Mouse (Mus musculus) limb, embryonic 11.5 days (tissue): Measurements from ENCODE around the gene Hist1h2bg. TPM values are rescaled to one million over a fixed set of nuclear protein-coding genes. Genes with fewer than 3 reads are reported as not detected.
"Not testable (repeated sequence)": the region's sequence is repeated elsewhere in the genome, so short reads cannot be mapped to it uniquely, and the experiment has no call there.

Experiments
- ATAC-seq: fragments of 200-750 bp; cut with Nextera tagmentation; 2 replicates; pipeline ENCODE4 v1.8.0; 2017; ENCODE audit warnings: low read depth; ENCODE audit not compliant: insufficient number of reproducible peaks, low FRiP score, low TSS enrichment
- DNase-seq: peaks from one replicate; pipeline ENCODE4 v3.0.0-alpha.2; 2015; ENCODE audit warnings: low spot score
- H3K27ac ChIP-seq: fragments of 300-500 bp; sonication (generic); replicated peaks from 2 replicates; pipeline ENCODE4 v1.5.1; 2014; ENCODE audit warnings: low read depth, mild to moderate bottlenecking, low read length
- H3K27me3 ChIP-seq: fragments of 300-500 bp; sonication (generic); 2 replicates; pipeline ENCODE4 v1.6.1; 2014; ENCODE audit warnings: mild to moderate bottlenecking, low read length, mixed read lengths; ENCODE audit not compliant: control insufficient read depth, insufficient read depth
- H3K36me3 ChIP-seq: fragments of 300-500 bp; sonication (generic); 2 replicates; pipeline ENCODE4 v1.6.1; 2014; ENCODE audit warnings: mild to moderate bottlenecking, low read length, moderate library complexity, mixed read lengths; ENCODE audit not compliant: control insufficient read depth, insufficient read depth
- H3K4me1 ChIP-seq: fragments of 300-500 bp; sonication (generic); 2 replicates; pipeline ENCODE4 v1.6.1; 2014; ENCODE audit warnings: low read length, mixed read lengths; ENCODE audit not compliant: control insufficient read depth, insufficient read depth
- H3K4me2 ChIP-seq: fragments of 300-500 bp; sonication (generic); 2 replicates; pipeline ENCODE4 v1.6.1; 2014; ENCODE audit warnings: low read depth, mild to moderate bottlenecking, moderate library complexity; ENCODE audit not compliant: severe bottlenecking
- H3K4me3 ChIP-seq: fragments of 300-500 bp; sonication (generic); 2 replicates; pipeline ENCODE4 v1.5.1; 2014; ENCODE audit warnings: low read depth, low read length
- H3K9ac ChIP-seq: fragments of 300-500 bp; sonication (generic); 2 replicates; pipeline ENCODE4 v1.6.1; 2014; ENCODE audit warnings: mild to moderate bottlenecking, low read length
- H3K9me3 ChIP-seq: fragments of 300-500 bp; sonication (generic); 2 replicates; pipeline ENCODE4 v1.6.1; 2016; ENCODE audit warnings: low read length; ENCODE audit not compliant: control insufficient read depth
- WGBS: fragments of 180-500 bp; shearing (Covaris S2); extraction: QIAGEN DNeasy Blood & Tissue Kit; methylation state at CpG from one replicate; pipeline ENCODE4 v1.1.7; 2014; 5-methylcytosine and 5-hydroxymethylcytosine counted together
- polyA plus RNA-seq: library from polyadenylated mRNA; unstranded; fragments of >200 nt; fragmentation: Nextera tagmentation; extraction: Ambion mirVana; gene quantifications from 2 replicates; pipeline ENCODE4 v1.2.1, GENCODE M21; 2014

The Hist1h2bg gene
- polyA plus RNA-seq, 1 experiment from 2014 or later: 8.2 TPM

DNA sequence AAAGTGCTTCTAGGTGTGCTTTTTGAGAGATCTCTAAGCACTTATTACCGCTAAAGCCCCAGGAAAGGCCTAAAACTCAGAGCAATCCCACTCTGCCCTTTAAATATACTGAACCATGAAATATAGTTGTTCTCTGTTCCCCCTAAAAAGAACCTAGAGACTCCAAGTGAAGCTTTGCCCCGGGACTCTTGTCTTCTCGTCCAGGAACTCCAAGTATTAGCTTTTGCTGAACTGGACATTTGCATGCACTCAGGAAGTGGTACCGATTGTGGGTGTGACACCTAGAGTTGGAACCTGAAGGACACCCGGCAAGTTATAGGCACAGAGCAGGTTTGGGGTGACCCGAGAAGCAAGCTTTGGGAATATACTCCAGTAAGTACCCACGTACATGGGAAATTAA, 20.0 kb downstream of the Hist1h2bg start:
- WGBS: 97% methylated on average over 7 of the region's 7 CpGs
- Histone ChIP-seq H3K27ac (no peak overlapping the region), H3K27me3 (no peaks in the 10 kb centered on the region), H3K4me1 (0 out of 2 replicates have a peak, but pooled peaks cover 5% of the 10 kb centered on the region), H3K4me3 (no peak overlapping the region), H3K9me3 (no peaks in the 10 kb centered on the region), H3K36me3 (no peaks in the 10 kb centered on the region), H3K9ac (no peak overlapping the region), H3K4me2 (no peak overlapping the region)
- ATAC-seq: no peak
- DNase-seq: no peak

DNA sequence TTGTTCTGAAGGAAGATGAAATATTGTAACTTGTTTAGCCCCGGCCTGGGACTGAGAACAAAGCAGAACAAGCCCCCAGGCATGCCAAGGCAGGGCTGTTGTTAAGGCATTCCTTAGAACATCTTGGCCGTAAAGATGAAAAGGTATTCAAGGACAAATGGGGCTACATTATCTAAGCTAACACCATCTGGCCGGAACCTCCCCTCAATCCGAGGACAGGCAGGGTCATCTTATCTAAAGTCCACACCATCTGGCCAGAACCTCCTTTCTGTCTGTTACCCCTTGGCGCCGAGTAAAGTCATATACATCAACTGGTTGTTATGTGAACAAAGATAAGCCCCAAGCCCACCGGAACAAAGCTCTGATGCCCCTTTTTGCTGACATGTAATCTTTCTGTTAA, 20.7 kb downstream of the Hist1h2bg start:
- not testable (repeated sequence) for H3K4me2 ChIP-seq, H3K9ac ChIP-seq, H3K36me3 ChIP-seq, H3K27ac ChIP-seq, ATAC-seq, H3K4me1 ChIP-seq, H3K9me3 ChIP-seq, H3K27me3 ChIP-seq, H3K4me3 ChIP-seq, DNase-seq
- 84% methylated on average over 7 of the region's 7 CpGs for WGBS

DNA sequence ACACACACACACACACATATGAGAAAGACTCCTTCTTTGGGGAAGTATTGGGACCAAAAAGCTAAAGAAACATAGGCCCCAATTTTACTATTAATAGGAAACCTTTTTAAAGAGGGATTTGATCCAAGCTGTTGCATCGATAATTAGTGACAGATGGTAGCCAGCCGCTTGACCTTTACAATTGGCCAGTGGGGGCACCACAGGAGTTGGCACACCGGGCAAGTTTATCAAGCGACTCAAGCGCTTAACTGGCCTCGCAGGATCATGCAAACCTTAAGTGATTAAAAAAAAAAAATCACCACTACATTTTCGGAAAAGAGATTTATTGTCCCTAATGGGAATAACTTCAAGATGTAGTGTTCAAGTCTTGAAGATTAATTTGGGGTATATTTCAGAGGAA, 21.4 kb downstream of the Hist1h2bg start:
- no peaks in the 10 kb centered on the region for H3K27me3 ChIP-seq
- H3K36me3 ChIP-seq: no peaks in the 10 kb centered on the region
- DNase-seq (no peak), ATAC-seq (no peak)
- H3K4me3 ChIP-seq: no peak overlapping the region
- H3K4me1 ChIP-seq: 0 out of 2 replicates have a peak, but pooled peaks cover 5% of the 10 kb centered on the region
- H3K4me2 ChIP-seq: no peak overlapping the region
- WGBS: 55% methylated on average over 7 of the region's 7 CpGs
- H3K9ac ChIP-seq: no peak overlapping the region
- H3K27ac ChIP-seq: peak overlapping the region; percentile 64; the same call in 1 of the 2 replicates
- H3K9me3 ChIP-seq: no peaks in the 10 kb centered on the region

DNA sequence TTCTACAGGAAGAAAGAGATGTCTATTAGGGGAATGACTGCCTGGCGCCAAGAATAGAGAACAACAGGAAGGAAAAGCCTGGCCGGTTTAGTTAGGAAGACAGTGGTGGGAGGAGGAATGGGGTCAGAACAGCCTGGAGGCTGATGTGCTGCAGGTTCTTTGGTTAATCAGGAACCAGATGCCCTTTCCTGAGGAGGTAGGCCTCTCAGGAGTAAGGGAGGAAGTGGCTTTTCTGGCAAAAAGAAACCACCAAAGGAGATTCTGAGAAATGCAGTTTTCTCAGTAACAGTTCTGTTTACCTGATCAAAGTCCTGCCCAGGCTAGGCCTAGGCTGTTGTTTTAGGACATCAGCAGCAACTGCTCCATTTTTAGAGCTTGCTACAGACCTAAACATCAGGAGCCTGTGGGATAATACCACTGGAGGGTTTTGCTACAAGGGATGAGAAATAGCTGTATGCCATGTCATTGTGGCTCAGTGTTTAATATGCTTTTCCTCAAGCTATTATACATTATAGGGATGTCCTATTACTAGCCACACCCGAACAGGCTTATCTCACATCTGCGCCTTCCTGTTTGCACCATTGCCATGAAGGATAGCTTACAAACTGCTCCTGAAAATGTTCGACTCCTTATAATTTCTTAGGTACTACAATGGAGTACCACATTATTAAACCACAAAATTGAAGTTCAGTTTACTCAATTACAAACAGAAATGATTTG, 22.0 kb downstream of the Hist1h2bg start:
- Histone ChIP-seq H3K36me3 (no peaks in the 10 kb centered on the region), H3K27me3 (no peaks in the 10 kb centered on the region), H3K9ac (no peak overlapping the region), H3K4me1 (0 out of 2 replicates have a peak, but pooled peaks cover 5% of the 10 kb centered on the region), H3K9me3 (no peaks in the 10 kb centered on the region), H3K4me3 (no peak overlapping the region), H3K4me2 (no peak overlapping the region), H3K27ac (peak overlapping the region; percentile 64; the same call in 1 of the 2 replicates)
- DNase-seq (no peak), ATAC-seq (no peak)
- WGBS: 73% methylated on average over 5 of the region's 5 CpGs

DNA sequence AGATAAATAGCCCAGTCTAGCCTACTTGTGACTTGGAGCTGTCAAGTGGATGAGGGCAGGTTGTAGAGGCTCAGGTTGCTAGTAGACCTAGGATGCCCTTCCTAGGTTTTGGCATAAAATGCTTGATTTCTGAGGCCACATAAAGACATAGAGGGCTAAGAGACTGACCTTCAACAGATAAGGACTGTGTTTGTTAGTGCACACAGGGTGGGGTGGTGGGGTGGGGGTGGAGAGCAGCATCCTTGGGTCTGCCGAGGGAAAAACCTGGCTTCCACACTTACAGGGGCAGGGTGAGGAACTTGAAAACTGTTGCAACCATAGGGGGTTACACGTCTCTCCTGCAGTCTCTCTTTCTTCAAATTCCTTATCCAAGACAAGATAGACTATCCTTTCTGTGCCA, 24.0 kb downstream of the Hist1h2bg start:
- DNase-seq (no peak), ATAC-seq (no peak)
- Histone ChIP-seq H3K36me3 (no peaks in the 10 kb centered on the region), H3K27ac (no peak overlapping the region), H3K9ac (no peak overlapping the region), H3K4me3 (no peak overlapping the region), H3K4me1 (0 out of 2 replicates have a peak, but pooled peaks cover 5% of the 10 kb centered on the region), H3K9me3 (no peaks in the 10 kb centered on the region), H3K4me2 (no peak overlapping the region), H3K27me3 (no peaks in the 10 kb centered on the region)
- 85% methylated on average over 2 of the region's 2 CpGs for WGBS

DNA sequence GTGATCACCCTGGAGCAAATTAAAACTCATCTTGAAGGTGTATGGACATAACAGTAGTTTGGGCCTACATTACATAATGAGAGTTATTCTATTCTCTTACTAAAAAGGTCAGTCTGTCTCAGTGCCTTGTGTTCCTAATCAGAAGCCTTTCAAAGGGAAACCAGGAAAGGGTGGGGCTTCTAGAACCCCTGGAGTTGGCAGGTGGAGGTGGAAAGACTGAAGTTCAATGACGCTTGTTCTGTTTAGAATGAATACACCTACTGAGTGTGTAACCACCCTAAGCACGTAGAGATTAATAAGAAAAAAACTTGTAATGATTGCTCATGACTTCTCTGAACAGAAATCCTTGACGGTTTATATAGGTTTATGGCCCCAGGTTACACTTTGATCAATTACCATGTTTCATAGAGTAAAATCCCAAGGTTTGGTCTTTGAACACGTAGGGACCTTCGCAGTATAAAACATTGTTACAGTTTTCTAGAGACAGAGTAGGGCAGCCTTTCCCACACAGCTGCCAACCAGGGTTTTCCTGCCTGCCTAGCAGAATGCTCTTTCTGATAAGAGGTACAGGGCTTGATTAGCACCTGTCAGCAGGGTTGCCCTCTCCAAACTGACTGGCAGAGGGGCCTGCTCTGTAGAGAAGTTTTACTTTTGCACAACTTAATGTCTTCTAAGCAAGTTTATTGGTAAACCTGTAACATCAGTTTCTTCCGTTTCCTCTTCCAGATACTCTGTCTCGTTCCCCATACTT, 24.6 kb downstream of the Hist1h2bg start:
- Histone ChIP-seq H3K9me3 (no peaks in the 10 kb centered on the region), H3K27me3 (no peaks in the 10 kb centered on the region), H3K36me3 (no peaks in the 10 kb centered on the region), H3K27ac (no peak overlapping the region), H3K4me2 (no peak overlapping the region), H3K4me1 (0 out of 2 replicates have a peak, but pooled peaks cover 5% of the 10 kb centered on the region), H3K9ac (no peak overlapping the region), H3K4me3 (no peak overlapping the region)
- DNase-seq (no peak), ATAC-seq (no peak)
- WGBS: 82% methylated on average over 7 of the region's 7 CpGs

DNA sequence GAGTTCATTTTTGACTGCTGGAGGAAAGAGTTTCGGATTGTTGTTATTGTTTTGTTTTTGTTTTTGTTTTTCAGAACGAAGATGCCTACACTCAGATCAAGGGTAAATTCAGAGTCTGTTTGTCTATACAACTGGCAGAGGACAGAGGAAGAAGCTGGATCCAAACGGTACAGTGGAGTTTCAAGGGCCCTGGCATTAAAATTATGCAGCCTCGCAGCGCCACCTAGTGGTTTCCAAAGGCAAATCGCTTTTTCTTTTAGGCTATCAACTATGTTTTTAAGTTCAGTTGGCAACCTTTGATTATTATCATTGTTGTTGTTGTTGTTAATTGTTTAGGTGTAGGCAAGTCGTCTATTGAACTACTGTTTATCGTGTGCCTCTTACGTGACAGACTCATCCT, 26.8 kb downstream of the Hist1h2bg start:
- H3K9ac ChIP-seq: no peak overlapping the region
- no peaks in the 10 kb centered on the region for H3K36me3 ChIP-seq
- 6% methylated on average over 9 of the region's 9 CpGs for whole genome bisulfite sequencing
- no peak overlapping the region for H3K4me2 ChIP-seq
- ATAC-seq (no peak), DNase-seq (peak; percentile 89)
- H3K27me3 ChIP-seq: no peaks in the 10 kb centered on the region
- no peak overlapping the region for H3K27ac ChIP-seq
- no peak overlapping the region for H3K4me3 ChIP-seq
- 0 out of 2 replicates have a peak, but pooled peaks cover 4% of the 10 kb centered on the region for H3K4me1 ChIP-seq
- H3K9me3 ChIP-seq: no peaks in the 10 kb centered on the region

DNA sequence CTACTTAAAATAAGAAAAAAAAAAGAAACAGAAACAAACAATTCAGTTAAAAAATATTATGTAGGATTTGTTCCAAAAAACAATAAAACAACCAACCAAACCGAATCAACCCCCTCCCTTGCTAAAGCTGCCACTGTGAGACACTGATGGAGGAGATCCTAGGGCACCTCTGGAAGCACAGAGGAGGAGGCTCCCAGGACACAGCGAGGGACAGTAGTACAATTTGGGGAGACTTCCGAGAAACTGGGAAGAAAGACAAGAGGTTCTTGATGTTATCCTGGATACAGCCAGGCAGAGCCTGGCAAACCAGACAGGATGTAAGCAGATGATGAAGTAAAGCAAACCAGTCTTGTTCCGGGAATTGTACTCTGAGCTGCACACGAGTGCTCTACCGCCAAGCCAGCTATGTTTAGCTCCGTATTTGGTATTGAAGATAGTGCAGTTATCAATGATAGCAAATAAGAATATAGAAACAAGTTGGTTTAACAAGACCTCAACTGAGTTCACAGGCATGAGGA, 32.0 kb downstream of the Hist1h2bg start:
- DNase-seq (no peak), ATAC-seq (no peak)
- Histone ChIP-seq H3K4me3 (no peak overlapping the region), H3K27ac (no peak overlapping the region), H3K4me2 (no peak overlapping the region), H3K9ac (no peak overlapping the region), H3K9me3 (no peaks in the 10 kb centered on the region), H3K27me3 (no peaks in the 10 kb centered on the region), H3K4me1 (no peaks in the 10 kb centered on the region), H3K36me3 (no peaks in the 10 kb centered on the region)
- WGBS: 80% methylated on average over 7 of the region's 7 CpGs
